Mouse (Mus musculus) natural killer cell, adult 2 months (primary cell): ENCODE measurements around the gene Fbln7.

ENCODE experiments used
- DNase-seq, 2 experiments: peaks; one replicate each; pipeline ENCODE4 v3.0.0; 2022; ENCODE audit warnings: low spot score in 2 of 2

The Fbln7 gene

GRCm38 (mm10) chr2:128862636-128863035, at the start of gene Fbln7:
TSS of gene Fbln7 (plus strand) at chr2:128862981.
- DNase-seq = no peak

GRCm38 (mm10) chr2:128816311-128816710, 46.5 kb upstream of the Fbln7 start:
- no peak for DNase-seq

- no peak for DNase-seq
Observed at GRCm38 (mm10) chr2:128816916-128817315, 45.9 kb upstream of the Fbln7 start.

- DNase-seq = no peak
Observed at GRCm38 (mm10) chr2:128817387-128817785, 45.4 kb upstream of the Fbln7 start.

- peak; percentile 95 to 96 for DNase-seq
Observed at GRCm38 (mm10) chr2:128817786-128818681, 44.7 kb upstream of the Fbln7 start, which contains the start of gene Tmem87b. TSS of gene Tmem87b (plus strand) at chr2:128818118.

GRCm38 (mm10) chr2:128818956-128819643, 43.7 kb upstream of the Fbln7 start:
- no peak for DNase-seq

GRCm38 (mm10) chr2:128820631-128821030, 42.1 kb upstream of the Fbln7 start:
- DNase-seq = no peak

GRCm38 (mm10) chr2:128823893-128824292, 38.9 kb upstream of the Fbln7 start:
- no peak for DNase-seq

GRCm38 (mm10) chr2:128827787-128828186, 35.0 kb upstream of the Fbln7 start:
- DNase-seq = no peak

GRCm38 (mm10) chr2:128832611-128833010, 30.2 kb upstream of the Fbln7 start:
- DNase-seq = no peak

- no peak for DNase-seq
Observed at GRCm38 (mm10) chr2:128833035-128833434, 29.7 kb upstream of the Fbln7 start.

GRCm38 (mm10) chr2:128833435-128833834, 29.3 kb upstream of the Fbln7 start:
- no peak for DNase-seq

GRCm38 (mm10) chr2:128837531-128837930, 25.2 kb upstream of the Fbln7 start:
- no peak for DNase-seq

- DNase-seq = no peak
Observed at GRCm38 (mm10) chr2:128838611-128839010, 24.2 kb upstream of the Fbln7 start.

- DNase-seq = no peak
Observed at GRCm38 (mm10) chr2:128839501-128839900, 23.3 kb upstream of the Fbln7 start.

GRCm38 (mm10) chr2:128842437-128842836, 20.3 kb upstream of the Fbln7 start:
- DNase-seq = no peak

- no peak for DNase-seq
Observed at GRCm38 (mm10) chr2:128850036-128850435, 12.7 kb upstream of the Fbln7 start.

GRCm38 (mm10) chr2:128856673-128857072, 6.1 kb upstream of the Fbln7 start:
- DNase-seq = no peak

GRCm38 (mm10) chr2:128858962-128859361, 3.8 kb upstream of the Fbln7 start:
- DNase-seq = no peak

GRCm38 (mm10) chr2:128859861-128860260, 2.9 kb upstream of the Fbln7 start:
- no peak for DNase-seq

- DNase-seq = no peak
Observed at GRCm38 (mm10) chr2:128863777-128864331, 1.1 kb downstream of the Fbln7 start.

GRCm38 (mm10) chr2:128865061-128865460, 2.3 kb downstream of the Fbln7 start:
- no peak for DNase-seq

- no peak for DNase-seq
Observed at GRCm38 (mm10) chr2:128871656-128872055, 8.9 kb downstream of the Fbln7 start.
